Mouse (Mus musculus) layer of hippocampus, postnatal 25 days (tissue): ENCODE measurements at regions not wholly inside any gene's neighbourhood (a gene's known extent, or its start where the extent isn't known, plus 50 kb on each side); places are given as distances from the start of the nearest gene placed in this dataset.

Experiments
- DNase-seq, 2 experiments: peaks; one replicate each; pipeline ENCODE4 v3.0.0; 2022; ENCODE audit warnings: mixed read lengths in 2 of 2, low spot score in 1 of 2; ENCODE audit errors: extremely low spot score in 1 of 2

DNA sequence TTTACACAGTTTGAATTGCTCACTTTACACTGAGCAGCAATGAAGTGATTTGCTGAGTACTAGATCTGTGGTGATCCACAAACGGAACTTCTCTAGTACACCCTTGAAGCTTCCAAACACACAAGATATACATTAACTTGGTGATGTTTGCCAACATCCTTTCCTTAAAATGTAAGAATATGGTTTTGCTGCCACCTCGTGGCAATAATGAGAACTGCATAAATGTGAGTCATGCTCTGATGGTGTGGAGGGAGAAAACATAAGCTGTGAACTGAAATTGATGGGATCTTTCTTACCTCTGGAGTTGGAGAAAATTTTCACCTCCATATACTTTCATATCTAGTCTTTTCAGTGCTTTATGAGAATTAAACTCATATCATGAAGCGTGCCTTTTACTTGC is 51.6 kb downstream of the Bex3 start:
- peak; percentile 23 to 78 for DNase-seq

DNA sequence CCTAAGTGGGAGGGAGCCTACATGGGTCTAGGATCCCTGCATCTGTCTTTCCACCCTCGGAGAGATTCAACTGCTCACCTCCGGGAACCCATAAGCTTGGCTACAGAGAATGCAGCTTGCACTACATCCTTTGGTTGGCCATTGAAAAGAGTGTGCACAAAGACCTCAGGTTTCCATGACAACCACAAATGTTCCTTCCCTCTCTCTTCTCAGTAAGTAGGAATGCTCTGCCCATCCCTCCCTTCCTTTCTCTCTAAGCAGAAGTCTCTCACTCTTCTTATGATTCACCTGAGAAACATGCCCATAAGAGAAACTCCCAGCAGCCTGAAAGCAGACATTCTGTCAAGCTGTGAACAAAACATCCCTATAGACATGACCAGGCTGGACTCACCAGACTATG is 95.8 kb downstream of the Bex3 start:
- no peak for DNase-seq
